Mouse (Mus musculus): Measurements from ENCODE around the gene Klk7. TPM values are rescaled to one million over a fixed set of nuclear protein-coding genes. Genes with fewer than 3 reads are reported as not detected.

The Klk7 gene
- polyA plus RNA-seq, 1 experiment from 2014 or later = not detected

DNA sequence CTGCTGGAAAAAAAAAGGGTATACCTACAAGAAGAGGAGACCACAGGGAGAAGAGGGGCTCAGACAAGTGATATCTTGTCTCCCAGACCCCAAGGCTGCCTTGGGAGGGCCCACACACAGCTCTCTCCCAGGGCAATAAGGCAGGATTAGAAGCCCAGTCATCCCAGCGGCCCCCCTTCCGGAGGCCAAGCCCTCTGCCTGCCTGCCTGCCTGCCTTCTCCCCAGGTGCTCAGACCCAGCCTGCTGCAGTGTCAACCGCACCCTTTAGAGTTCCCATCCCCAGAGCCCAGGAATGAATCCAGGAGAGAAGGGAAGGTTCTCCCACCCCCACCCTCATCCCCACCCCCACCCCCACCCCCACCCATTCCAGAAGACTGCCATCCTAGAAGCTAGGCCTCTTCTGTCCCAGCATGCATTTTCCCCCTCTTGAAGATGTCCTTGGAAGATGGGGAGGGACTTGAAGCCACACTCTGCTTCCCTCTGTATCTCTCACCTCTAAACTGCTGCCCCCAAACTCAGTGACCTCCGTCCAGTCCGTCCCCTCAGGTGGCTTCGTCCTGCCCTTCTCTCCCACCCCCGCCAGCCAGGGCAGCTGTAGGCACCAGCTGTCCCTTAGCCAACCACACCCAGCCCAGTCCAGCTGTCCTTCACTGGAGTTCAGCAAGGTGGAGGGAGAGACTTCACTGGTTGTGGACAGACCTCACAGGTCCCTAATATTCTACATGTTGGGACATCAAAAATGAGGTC, 35.6 kb upstream of the Klk7 start:
- no peaks in the 10 kb centered on the region for H3K36me3 ChIP-seq (ENCODE audit: control insufficient read depth, insufficient read depth, low read length)
- no peaks in the 10 kb centered on the region for H3K4me1 ChIP-seq (ENCODE audit: control insufficient read depth, insufficient read depth, low read length)
- H3K4me2 ChIP-seq (replicated peaks; ENCODE audit: low read depth, low read length) = no peak overlapping the region
- no peaks in the 10 kb centered on the region for H3K9me3 ChIP-seq (ENCODE audit: control insufficient read depth, low read length)
- H3K27me3 ChIP-seq (ENCODE audit: control insufficient read depth, insufficient read depth, low read length) = no peaks in the 10 kb centered on the region
- ATAC-seq (ENCODE audit: low FRiP score, low TSS enrichment) = no peak
- H3K4me3 ChIP-seq (ENCODE audit: low read length) = no peak overlapping the region
- WGBS = 44% methylated on average over 7 of the region's 7 CpGs
- H3K9ac ChIP-seq (ENCODE audit: low read depth, low read length) = no peak overlapping the region
- H3K27ac ChIP-seq (ENCODE audit: low read depth, low read length) = no peak overlapping the region

DNA sequence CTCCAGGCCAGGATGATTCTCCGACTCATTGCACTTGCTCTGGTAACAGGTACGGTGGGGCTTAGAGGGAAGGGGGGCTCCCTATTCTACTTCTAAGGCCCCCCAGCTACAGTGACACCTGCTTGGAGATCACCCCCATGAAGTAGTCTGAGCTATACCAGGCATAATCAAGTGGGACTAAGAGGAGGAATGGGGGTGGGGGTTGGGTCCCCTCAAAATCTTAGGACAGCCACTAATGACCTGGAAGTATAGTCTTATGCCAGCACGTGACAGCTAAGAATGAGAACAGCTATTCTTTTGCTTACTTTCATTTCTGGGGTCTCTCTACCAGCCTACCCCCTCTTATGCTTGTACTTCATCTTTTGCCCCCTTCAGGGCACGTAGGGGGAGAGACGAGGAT, 34.6 kb upstream of the Klk7 start:
- no peaks in the 10 kb centered on the region for H3K4me1 ChIP-seq (ENCODE audit: control insufficient read depth, insufficient read depth, low read length)
- no peak overlapping the region for H3K9ac ChIP-seq (ENCODE audit: low read depth, low read length)
- H3K4me3 ChIP-seq (ENCODE audit: low read length) = no peak overlapping the region
- no peaks in the 10 kb centered on the region for H3K36me3 ChIP-seq (ENCODE audit: control insufficient read depth, insufficient read depth, low read length)
- no peak overlapping the region for H3K4me2 ChIP-seq (replicated peaks; ENCODE audit: low read depth, low read length)
- H3K27me3 ChIP-seq (ENCODE audit: control insufficient read depth, insufficient read depth, low read length) = no peaks in the 10 kb centered on the region
- ATAC-seq (ENCODE audit: low FRiP score, low TSS enrichment) = no peak
- 80% methylated on average over 5 of the region's 5 CpGs for WGBS
- no peak overlapping the region for H3K27ac ChIP-seq (ENCODE audit: low read depth, low read length)
- H3K9me3 ChIP-seq (ENCODE audit: control insufficient read depth, low read length) = no peaks in the 10 kb centered on the region

DNA sequence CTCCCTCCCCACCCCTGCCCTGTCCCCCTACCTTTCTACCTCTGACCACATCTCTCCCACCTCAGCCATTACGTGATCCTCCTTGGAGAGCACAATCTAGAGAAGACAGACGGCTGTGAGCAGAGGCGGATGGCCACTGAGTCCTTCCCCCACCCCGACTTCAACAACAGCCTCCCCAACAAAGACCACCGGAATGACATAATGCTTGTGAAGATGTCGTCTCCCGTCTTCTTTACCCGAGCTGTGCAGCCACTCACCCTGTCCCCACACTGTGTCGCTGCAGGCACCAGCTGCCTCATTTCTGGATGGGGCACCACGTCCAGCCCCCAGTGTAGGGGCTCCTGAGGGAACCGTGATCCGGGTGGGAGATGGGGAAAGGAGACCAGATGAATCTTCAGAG, 33.7 kb upstream of the Klk7 start:
- Histone ChIP-seq H3K9me3 (ENCODE audit: control insufficient read depth, low read length) (no peaks in the 10 kb centered on the region), H3K36me3 (ENCODE audit: control insufficient read depth, insufficient read depth, low read length) (no peaks in the 10 kb centered on the region), H3K9ac (ENCODE audit: low read depth, low read length) (no peak overlapping the region), H3K4me3 (ENCODE audit: low read length) (no peak overlapping the region), H3K27ac (ENCODE audit: low read depth, low read length) (no peak overlapping the region), H3K4me2 (replicated peaks; ENCODE audit: low read depth, low read length) (no peak overlapping the region), H3K27me3 (ENCODE audit: control insufficient read depth, insufficient read depth, low read length) (no peaks in the 10 kb centered on the region), H3K4me1 (ENCODE audit: control insufficient read depth, insufficient read depth, low read length) (no peaks in the 10 kb centered on the region)
- ATAC-seq (ENCODE audit: low FRiP score, low TSS enrichment) = no peak
- WGBS = 92% methylated on average over 12 of the region's 12 CpGs

DNA sequence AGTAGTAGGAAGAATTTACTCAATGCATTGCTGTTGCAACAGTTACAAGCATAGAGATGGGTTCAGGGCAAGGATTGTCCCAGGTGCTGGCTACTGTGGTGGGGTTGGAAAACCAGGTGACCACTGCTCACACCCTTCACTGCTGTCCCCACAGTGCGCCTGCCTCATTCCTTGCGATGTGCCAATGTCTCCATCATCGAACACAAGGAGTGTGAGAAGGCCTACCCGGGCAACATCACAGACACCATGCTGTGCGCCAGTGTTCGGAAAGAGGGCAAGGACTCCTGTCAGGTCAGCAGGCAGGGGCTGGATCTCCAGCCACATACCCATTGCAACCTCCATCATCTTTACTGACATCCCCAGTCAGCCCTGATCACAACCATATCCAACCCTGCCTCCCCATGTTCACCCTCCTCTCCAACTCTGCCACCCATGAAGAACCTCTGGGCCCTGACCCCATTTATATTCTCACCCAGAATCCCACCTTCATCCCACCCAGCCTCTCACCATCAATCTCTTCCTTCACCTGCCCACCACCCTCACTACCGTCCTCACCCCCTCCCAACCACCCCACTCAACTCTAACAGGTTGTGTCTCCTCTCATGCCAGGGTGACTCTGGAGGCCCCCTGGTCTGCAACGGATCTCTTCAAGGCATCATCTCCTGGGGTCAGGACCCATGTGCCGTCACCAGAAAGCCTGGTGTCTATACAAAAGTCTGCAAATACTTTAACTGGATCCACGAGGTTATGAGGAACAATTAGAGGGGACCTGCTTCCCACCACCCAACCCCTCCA, 32.7 kb upstream of the Klk7 start:
- Histone ChIP-seq H3K36me3 (ENCODE audit: control insufficient read depth, insufficient read depth, low read length) (no peaks in the 10 kb centered on the region), H3K4me3 (ENCODE audit: low read length) (no peak overlapping the region), H3K9me3 (ENCODE audit: control insufficient read depth, low read length) (no peaks in the 10 kb centered on the region), H3K27ac (ENCODE audit: low read depth, low read length) (no peak overlapping the region), H3K27me3 (ENCODE audit: control insufficient read depth, insufficient read depth, low read length) (0 out of 2 replicates have a peak, but pooled peaks cover 5% of the 10 kb centered on the region), H3K9ac (ENCODE audit: low read depth, low read length) (no peak overlapping the region), H3K4me1 (ENCODE audit: control insufficient read depth, insufficient read depth, low read length) (0 out of 2 replicates have a peak, but pooled peaks cover 4% of the 10 kb centered on the region), H3K4me2 (replicated peaks; ENCODE audit: low read depth, low read length) (no peak overlapping the region)
- 87% methylated on average over 10 of the region's 10 CpGs for WGBS
- ATAC-seq (ENCODE audit: low FRiP score, low TSS enrichment) = no peak

DNA sequence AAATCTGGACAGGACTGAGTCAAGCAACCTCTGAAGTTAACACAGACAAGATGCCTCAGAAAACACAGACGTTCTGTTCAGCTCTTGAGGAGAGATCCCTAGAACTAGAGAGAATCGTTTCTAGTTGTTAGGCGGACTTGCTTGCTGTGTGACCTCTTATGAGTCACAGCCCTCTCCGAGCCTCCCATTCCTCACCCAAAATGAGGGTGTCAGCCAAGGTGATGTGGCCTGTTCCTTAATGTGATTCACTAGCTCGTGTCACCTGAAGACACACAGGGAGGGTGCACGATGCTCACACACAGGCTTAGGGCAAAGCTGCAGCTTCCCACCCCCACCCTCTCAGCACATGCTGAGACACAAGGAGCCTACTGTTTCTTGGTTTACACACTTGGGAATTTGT, 30.9 kb upstream of the Klk7 start:
- no peak overlapping the region for H3K9ac ChIP-seq (ENCODE audit: low read depth, low read length)
- H3K9me3 ChIP-seq (ENCODE audit: control insufficient read depth, low read length) = no peaks in the 10 kb centered on the region
- 0 out of 2 replicates have a peak, but pooled peaks cover 6% of the 10 kb centered on the region for H3K27me3 ChIP-seq (ENCODE audit: control insufficient read depth, insufficient read depth, low read length)
- no peak for ATAC-seq (ENCODE audit: low FRiP score, low TSS enrichment)
- H3K4me3 ChIP-seq (ENCODE audit: low read length) = no peak overlapping the region
- no peaks in the 10 kb centered on the region for H3K36me3 ChIP-seq (ENCODE audit: control insufficient read depth, insufficient read depth, low read length)
- no peak overlapping the region for H3K27ac ChIP-seq (ENCODE audit: low read depth, low read length)
- 73% methylated on average over 6 of the region's 6 CpGs for WGBS
- H3K4me2 ChIP-seq (replicated peaks; ENCODE audit: low read depth, low read length) = no peak overlapping the region
- H3K4me1 ChIP-seq (ENCODE audit: control insufficient read depth, insufficient read depth, low read length) = 0 out of 2 replicates have a peak, but pooled peaks cover 4% of the 10 kb centered on the region

DNA sequence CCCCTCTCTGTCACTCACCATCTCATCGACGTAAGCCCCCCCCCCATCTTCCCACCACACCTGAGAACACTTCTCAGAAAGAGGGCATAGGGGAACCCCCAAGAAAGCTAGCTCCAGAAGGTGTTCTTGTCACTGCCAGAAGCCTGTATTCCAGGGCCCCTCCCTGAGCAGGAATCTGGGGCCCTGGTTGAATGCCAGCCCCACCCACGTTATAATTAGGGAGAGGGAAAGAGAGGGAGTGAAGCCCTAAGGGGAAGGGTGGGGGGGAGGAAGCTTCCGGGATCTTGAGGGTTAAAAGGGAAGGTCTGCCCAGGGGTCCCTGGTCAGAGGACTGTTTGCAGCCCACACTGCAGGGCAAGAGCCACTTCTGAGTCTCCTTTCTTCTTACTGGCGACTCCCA, 30.3 kb upstream of the Klk7 start, which contains the start of gene Klk10:
Gene Klk10 (plus strand): TSS at position 290 of the 400 bp plus-strand sequence.
- H3K27me3 ChIP-seq (ENCODE audit: control insufficient read depth, insufficient read depth, low read length) = 0 out of 2 replicates have a peak, but pooled peaks cover 6% of the 10 kb centered on the region
- H3K27ac ChIP-seq (ENCODE audit: low read depth, low read length) = no peak within 1 kb of the TSS
- H3K4me2 ChIP-seq (replicated peaks; ENCODE audit: low read depth, low read length) = no peak within 1 kb of the TSS
- H3K4me1 ChIP-seq (ENCODE audit: control insufficient read depth, insufficient read depth, low read length) = 0 out of 2 replicates have a peak, but pooled peaks cover 4% of the 10 kb centered on the region
- no peak for ATAC-seq (ENCODE audit: low FRiP score, low TSS enrichment)
- no peak within 1 kb of the TSS for H3K4me3 ChIP-seq (ENCODE audit: low read length)
- WGBS = 49% methylated on average over 5 of the region's 5 CpGs
- no peaks in the 10 kb centered on the region for H3K36me3 ChIP-seq (ENCODE audit: control insufficient read depth, insufficient read depth, low read length)
- no peaks in the 10 kb centered on the region for H3K9me3 ChIP-seq (ENCODE audit: control insufficient read depth, low read length)
- no peak within 1 kb of the TSS for H3K9ac ChIP-seq (ENCODE audit: low read depth, low read length)

DNA sequence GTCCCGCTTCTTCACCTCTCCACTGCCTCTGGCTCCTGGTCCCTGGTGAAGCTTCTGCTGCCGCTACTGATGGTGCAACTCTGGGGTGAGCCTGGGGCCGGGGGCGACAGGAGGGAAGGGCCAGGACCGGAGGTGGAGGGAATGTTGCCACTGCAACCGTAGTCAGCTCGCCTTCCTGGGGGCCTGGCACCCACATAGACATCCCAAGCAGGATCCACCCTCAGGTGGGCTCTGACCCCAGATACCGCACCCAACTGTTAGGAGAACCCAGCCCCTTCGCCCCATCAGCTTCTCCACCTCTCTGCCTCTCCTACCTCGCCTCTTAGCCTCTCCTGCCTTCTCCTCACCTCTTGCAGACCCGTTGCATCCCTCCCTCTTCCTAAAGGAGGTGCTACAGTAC, 29.6 kb upstream of the Klk7 start:
- no peak overlapping the region for H3K4me2 ChIP-seq (replicated peaks; ENCODE audit: low read depth, low read length)
- no peak for ATAC-seq (ENCODE audit: low FRiP score, low TSS enrichment)
- WGBS = 92% methylated on average over 11 of the region's 11 CpGs
- no peaks in the 10 kb centered on the region for H3K9me3 ChIP-seq (ENCODE audit: control insufficient read depth, low read length)
- no peak overlapping the region for H3K4me3 ChIP-seq (ENCODE audit: low read length)
- H3K9ac ChIP-seq (ENCODE audit: low read depth, low read length) = no peak overlapping the region
- H3K27me3 ChIP-seq (ENCODE audit: control insufficient read depth, insufficient read depth, low read length) = 0 out of 2 replicates have a peak, but pooled peaks cover 6% of the 10 kb centered on the region
- no peak overlapping the region for H3K27ac ChIP-seq (ENCODE audit: low read depth, low read length)
- no peaks in the 10 kb centered on the region for H3K36me3 ChIP-seq (ENCODE audit: control insufficient read depth, insufficient read depth, low read length)
- H3K4me1 ChIP-seq (ENCODE audit: control insufficient read depth, insufficient read depth, low read length) = 0 out of 2 replicates have a peak, but pooled peaks cover 4% of the 10 kb centered on the region

DNA sequence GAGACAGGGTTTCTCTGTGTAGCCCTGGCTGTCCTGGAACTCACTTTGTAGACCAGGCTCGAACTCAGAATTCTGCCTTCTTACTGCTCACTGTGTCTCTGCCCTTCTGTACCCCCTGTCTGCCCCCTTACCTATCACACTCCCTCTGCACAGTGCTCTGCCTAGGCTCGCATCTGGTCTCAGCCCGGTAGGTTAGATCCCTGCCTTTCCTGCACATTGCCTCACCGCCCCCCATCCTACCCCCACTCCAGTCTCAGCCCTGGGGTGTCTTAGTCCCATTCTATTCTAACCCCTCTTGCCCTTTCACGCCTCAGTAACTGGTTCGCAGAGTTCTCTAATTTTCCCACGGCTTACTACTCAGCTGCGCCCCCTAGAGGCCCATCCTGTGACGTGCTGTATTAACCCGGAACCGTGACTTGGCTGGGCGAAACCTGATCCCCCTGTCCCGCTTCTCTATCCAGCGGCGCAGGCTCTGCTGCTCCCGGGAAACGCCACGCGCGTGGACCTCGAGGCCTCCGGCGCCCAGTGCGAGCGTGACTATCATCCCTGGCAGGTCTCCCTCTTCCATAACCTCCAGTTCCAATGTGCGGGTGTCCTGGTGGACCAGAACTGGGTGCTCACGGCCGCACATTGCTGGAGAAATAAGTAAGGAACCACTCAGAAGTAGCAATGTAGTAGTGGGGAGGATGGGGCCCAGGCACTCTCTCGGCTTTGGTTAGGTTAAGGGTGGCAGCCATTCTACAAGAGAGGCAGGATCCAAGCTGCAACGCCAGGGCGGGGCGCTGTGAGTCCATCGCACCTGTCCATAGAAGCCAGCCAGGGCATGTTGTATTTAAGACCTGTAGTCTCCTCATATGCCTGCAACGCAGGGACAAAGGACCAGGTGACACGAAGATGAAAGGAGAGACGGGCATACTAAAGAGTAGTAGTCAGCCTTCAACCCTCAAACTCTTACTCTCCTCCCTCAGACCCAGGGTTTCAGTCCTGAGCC, 28.5 kb upstream of the Klk7 start:
- WGBS = 7% methylated on average over 36 of the region's 36 CpGs
- ATAC-seq (ENCODE audit: low FRiP score, low TSS enrichment) = peak; percentile 81
- Histone ChIP-seq H3K4me2 (replicated peaks; ENCODE audit: low read depth, low read length) (peak overlapping the region; percentile 52), H3K9ac (ENCODE audit: low read depth, low read length) (peak overlapping the region; percentile 13; the same call in 1 of the 2 replicates), H3K4me1 (ENCODE audit: control insufficient read depth, insufficient read depth, low read length) (0 out of 2 replicates have a peak, but pooled peaks cover 4% of the 10 kb centered on the region), H3K27me3 (ENCODE audit: control insufficient read depth, insufficient read depth, low read length) (0 out of 2 replicates have a peak, but pooled peaks cover 6% of the 10 kb centered on the region), H3K4me3 (ENCODE audit: low read length) (peak overlapping the region; percentile 25; the same call in 1 of the 2 replicates), H3K36me3 (ENCODE audit: control insufficient read depth, insufficient read depth, low read length) (no peaks in the 10 kb centered on the region), H3K27ac (ENCODE audit: low read depth, low read length) (no peak overlapping the region), H3K9me3 (ENCODE audit: control insufficient read depth, low read length) (no peaks in the 10 kb centered on the region)

Data from kidney, embryonic 14.5 days (tissue).